Mouse (Mus musculus): Measurements from ENCODE around the gene Mocs2.

Gene Mocs2

GRCm38 (mm10) chr13:114853152-114853551 is 35.1 kb downstream of the Mocs2 start:
- DNase-seq (ENCODE audit: low read depth, low spot score): no peak

GRCm38 (mm10) chr13:114854023-114854422 is 36.0 kb downstream of the Mocs2 start:
- DNase-seq (ENCODE audit: low read depth, low spot score): no peak

- DNase-seq (ENCODE audit: low read depth, low spot score): no peak
Measured at GRCm38 (mm10) chr13:114854428-114854827, 36.4 kb downstream of the Mocs2 start.

GRCm38 (mm10) chr13:114855573-114856268 is 37.7 kb downstream of the Mocs2 start:
- DNase-seq (ENCODE audit: low read depth, low spot score): no peak

- no peak for DNase-seq (ENCODE audit: low read depth, low spot score)
Measured at GRCm38 (mm10) chr13:114856269-114856627, 38.2 kb downstream of the Mocs2 start.

- no peak for DNase-seq (ENCODE audit: low read depth, low spot score)
Measured at GRCm38 (mm10) chr13:114857525-114857924, 39.5 kb downstream of the Mocs2 start.

- no peak for DNase-seq (ENCODE audit: low read depth, low spot score)
Measured at GRCm38 (mm10) chr13:114874738-114875137, 56.7 kb downstream of the Mocs2 start.

GRCm38 (mm10) chr13:114876005-114876520 is 58.0 kb downstream of the Mocs2 start:
- no peak for DNase-seq (ENCODE audit: low read depth, low spot score)

GRCm38 (mm10) chr13:114878667-114879066 is 60.6 kb downstream of the Mocs2 start:
- DNase-seq (ENCODE audit: low read depth, low spot score): no peak

Data from embryo, embryonic 11.5 days (tissue).